Mouse (Mus musculus): Measurements from ENCODE around the gene Dnlz.

Gene Dnlz

DNA sequence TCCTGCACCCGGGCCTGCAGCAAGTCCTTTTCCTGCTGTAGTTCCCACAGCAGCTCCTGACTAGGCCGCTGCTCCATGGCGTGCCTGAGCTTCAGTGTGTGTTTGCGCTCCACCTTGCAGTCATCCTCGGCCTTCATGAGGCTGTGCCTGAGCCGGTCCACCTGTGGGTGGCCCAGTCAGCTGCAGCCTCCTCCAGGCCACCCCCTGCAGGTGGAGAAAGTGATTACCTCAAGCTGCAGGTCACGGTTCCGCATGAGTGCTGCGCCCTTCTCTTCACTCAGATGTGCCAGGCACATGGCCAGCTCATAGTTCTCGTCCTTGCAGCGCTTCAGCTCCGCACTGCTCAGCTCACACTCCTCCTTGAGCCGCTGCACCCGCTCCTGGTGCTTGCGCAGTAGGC, 5.6 kb upstream of the Dnlz start:
- no peak for DNase-seq (ENCODE audit: low spot score)

DNA sequence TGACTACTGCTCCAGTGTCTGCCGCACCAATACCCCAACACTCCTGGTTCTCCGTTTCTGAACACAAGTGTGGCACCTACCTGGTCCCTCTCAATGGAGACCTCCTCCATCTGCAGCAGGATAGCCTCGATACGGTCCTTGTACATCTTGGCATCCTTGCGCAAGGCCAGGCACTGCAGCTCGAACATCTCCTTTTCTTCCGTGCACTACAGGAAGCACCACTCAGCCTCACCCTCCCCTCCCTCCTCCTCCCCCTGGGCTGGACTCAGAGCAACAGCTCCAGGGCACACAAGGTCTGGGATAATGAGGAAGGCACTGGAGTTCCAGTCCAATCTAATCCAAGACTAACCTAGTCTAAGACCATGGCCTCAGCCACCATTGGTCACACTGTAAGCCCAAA, 4.8 kb upstream of the Dnlz start:
- DNase-seq (ENCODE audit: low spot score), result no peak

DNA sequence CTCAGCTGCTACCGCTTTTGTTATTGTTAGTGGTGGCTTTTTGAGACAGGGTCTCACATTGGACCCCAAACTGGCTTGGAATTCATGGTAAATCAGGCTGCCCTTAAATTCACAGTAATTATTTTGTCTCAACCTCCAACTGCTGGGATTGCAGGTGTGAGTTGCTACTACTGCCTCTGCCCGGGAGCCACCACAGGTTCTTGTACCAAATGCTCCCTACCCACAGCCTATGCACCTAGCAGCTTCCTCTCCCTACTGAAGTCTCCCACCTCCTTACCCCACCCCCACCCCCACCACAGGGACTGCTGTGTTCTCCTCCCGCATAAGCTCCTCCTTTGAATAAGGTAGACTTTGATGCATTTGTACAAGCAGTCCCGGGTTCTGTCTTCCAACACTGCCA, 4.3 kb upstream of the Dnlz start:
- DNase-seq (ENCODE audit: low spot score), result no peak

DNA sequence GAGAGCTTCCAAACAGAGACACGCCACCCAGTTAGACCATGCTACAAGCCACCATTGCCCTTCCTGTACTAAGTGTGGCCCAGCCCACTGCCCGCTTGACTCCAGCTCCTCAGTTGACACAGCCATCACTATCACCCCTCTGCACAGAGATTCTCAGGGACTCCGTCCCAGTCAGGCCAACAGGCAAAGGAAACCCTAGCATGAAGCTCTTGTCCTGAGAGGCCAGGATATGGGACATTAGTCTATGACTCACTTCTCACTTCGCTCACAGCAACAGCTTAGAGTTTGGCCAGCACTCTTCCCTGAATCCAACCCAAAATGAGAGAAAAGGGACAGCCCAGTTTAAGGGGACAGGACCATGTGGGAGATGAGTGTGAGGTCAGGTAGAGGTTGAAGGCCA, 2.5 kb upstream of the Dnlz start:
- no peak for DNase-seq (ENCODE audit: low spot score)

DNA sequence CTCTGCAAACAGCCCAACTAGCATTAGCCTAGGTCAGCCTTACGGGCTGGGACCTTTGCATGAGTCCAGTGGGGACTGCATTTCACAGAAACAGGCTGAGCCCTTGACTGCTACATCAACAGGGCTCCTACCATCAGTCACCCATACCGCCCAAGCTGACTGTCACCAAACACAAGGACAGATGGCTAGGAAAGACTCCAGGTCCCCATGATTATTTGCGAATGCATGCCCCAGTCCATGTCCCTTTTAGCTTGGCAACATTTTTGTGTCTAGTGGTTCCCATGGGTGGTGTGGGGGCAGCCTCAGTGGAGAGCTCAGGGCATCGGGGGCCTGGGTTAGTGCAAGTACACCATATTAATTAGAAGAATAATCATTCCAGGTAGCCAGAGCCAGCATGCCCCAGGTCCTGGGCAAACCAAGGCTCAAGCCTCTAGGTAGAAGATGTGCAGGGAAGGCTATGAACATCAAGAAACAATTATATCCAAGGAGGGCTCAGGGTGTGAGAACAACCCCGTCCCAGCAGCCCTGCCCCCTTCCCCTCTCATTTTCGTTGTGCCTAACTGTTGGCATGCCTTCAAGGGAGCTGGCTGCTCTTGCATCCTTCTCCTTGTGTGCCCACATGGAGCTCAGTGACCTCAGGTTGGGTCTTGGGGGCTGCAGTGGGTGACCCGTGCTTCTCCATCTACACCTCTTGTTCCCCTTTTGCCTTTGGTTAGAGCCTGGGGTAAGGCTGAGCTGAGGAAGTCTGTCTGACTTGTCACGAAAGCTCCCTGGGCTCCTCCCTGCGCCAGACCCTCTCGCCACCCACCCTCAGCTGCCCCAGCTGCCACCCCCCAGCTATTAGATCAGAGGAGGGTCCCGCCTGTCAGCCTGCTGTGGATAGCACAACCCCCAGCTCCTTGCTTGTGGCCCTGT, 1.4 kb upstream of the Dnlz start:
- no peak for DNase-seq (ENCODE audit: low spot score)

DNA sequence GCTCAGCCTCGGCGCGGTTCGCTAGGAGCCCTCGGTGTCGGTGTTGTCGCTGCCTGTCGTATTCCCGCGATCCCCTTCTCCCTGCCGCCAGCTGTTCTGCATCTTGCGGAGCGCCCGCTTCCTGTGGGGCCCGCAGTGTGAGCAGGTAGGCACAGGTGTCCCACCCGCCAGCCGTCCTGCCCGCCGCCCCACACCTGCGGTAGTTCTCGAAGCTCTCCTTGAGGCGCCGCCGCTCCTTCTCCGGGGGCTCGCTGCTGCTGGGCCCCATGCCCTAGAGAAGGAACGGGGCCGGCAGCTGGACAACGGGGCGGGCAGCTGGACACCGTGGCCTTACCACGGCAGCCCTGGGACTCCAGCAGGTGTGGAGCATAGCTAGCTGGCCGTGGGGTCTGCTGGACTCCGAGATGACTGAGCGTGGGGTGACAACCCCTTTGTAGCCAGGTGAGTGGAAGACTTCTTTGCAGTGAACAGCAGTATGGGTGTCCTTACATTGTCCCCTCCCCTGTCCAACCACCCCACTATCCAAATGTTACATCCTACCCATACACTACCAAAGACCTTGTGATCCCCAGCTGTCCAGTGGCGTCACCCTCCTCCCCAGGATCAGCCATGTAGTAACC, 491 bp upstream of the Dnlz start:
- no peak for DNase-seq (ENCODE audit: low spot score)

DNA sequence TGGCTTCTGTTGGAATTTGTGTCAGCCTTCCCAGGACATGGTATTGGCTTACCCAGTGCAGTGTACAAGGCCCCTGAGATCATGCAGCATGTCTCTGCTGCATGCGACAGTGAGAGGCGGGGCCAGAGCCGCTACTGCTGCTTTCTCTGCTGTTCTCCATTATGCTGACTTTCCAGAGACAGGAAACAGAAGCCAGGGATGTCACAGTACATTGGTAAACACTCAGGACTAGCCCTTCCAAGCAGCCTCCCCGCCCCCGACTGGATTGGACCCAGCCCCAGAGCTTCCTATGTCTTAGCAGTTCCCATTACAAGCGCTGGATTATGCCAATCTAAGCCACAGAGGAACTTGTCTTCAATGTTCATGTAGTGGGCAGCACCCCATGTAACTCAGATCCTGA, 3.7 kb downstream of the Dnlz start:
- DNase-seq (ENCODE audit: low spot score), result no peak

DNA sequence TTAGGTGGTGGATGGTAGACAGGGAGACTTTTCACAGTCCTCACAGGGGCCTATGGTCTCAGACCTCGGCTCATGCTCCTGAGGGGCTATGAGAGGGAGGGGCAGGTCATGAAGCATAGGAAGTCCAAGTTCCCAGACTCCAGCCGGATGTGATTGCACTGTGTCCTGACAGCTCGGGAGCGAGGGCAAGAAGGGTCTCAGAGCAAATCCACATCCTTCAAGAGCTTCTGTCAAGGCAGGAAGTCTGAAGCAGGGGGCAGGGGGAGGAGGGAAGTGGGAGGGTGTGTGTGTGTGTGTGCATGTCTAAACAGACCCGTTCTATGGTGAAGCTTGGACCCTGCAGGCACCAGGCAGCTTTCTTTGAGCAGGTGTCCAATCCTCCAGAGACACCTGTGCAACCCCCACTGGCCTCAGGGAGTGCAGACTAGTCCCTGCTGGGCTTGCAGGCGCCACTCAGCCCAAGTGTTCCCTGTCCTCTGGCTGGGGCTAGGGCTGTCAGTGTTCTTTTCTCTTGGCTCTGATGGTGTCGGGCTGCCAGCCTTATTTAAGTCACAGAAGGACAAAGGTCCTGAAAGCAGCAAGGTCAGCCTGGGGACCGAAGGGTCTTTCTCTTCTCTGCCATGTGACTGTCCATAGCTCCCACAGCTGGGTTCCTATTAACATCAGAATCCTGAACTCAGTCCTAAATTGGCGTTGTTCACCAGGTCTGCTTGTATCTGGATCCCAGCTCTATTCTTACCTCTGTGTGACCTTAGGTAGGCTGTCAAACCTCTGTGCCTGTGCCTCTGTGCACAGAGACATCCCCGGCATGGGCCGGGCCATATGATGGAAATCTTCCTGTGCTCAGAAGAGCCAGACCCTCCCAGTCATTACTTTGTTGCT, 9.1 kb downstream of the Dnlz start:
- DNase-seq (ENCODE audit: low spot score), result no peak

DNA sequence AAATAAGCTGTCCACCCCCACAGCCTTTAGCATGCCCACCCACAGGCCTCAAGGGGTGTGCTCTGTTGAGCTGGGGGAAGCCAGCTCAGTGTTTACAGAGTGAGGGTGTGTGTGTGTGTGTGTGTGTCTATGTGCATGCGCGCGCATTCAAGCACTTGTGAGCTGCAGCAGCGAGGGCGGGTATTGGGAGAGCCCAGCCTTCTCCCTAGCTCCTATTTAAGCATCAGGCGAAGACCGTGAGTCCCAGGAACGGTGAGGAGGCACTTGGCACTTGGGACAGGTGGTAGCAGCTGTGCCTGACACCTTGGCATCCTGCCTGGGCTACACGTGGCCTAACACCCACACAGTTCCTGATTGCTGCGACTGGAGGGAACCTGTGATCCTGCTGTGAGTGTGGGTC, 9.9 kb downstream of the Dnlz start:
- peak; percentile 80 for DNase-seq (ENCODE audit: low spot score)

DNA sequence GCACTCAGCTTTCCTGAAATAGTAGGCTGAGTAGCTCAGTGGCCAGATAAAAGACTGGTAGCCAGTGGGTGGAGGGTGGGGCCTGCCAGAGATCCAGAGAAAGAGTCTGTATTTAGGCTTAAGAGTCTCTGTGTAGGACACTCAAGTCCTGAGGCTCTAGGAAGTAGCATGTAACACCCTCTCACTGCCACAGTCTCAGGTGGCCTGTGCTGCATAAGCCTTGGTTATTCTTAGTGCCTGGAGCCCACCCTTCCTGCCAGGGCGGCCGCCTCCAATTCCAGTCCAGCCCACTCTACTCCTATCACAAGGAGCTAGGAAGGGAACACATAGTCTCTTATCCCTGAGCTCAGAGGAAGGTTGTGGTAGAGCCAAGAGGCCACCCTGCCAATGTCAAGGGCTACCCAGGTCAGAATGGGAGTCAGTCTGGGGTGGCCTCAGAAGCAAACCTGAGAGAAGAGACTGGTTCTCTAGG, 10.4 kb downstream of the Dnlz start:
- DNase-seq (ENCODE audit: low spot score), result no peak

DNA sequence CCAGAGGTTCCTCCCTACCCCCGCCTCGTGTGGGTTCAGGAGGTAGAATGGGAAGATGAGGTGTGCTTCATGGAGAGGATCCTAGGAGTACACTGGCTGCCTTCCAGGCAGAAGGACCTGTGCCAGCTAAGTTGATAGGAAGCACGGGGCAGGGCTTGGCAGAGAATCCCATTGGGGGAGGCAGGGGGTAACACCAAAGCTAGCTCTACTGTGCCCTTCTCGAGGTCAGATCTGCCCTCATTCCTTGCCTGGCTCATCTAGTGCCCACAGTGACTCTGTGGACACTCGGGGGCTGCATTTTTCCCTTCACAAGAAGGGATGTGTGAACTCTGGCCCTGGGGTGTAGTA, 12.7 kb downstream of the Dnlz start:
- no peak for DNase-seq (ENCODE audit: low spot score)

DNA sequence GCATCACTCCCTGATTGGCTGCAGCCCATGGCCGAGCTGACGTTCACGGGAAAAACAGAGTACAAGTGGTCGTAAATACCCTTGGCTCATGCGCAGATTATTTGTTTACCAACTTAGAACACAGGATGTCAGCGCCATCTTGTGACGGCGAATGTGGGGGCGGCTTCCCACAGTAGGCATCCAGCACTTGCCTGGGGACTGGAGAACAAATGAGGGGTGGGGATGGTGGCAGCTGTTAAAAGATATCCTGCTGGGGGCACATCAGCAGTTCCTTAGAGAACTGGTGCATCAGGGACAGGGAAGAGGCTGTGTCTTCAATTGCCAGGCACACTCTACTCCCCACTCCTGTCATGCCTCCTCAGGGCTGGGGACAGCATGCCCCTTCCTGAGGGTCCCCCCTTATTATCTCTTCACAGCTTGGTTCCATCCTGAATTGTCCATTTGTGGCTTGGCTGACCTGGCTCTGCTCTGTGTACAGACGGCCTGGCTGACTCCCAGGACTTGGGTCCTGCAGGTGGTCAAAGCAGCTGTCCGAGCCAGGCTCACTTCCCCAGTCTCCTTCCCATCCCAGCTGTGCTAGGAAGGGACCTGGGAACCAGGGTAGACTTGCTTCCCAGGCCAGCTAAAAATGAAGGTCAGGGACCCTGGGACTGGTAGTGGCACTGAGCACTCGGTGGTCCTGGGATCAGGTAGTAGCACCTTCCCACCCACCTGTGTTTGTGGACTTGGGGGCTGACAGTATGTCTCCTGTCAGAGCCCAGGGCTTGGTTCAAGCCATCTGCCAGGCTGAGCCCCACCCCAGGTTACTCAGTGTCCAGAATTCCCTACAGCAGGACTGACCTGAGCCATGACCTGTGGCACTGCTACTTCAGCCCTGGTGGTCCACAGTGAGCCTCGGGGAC, 13.4 kb downstream of the Dnlz start:
- no peak for DNase-seq (ENCODE audit: low spot score)

DNA sequence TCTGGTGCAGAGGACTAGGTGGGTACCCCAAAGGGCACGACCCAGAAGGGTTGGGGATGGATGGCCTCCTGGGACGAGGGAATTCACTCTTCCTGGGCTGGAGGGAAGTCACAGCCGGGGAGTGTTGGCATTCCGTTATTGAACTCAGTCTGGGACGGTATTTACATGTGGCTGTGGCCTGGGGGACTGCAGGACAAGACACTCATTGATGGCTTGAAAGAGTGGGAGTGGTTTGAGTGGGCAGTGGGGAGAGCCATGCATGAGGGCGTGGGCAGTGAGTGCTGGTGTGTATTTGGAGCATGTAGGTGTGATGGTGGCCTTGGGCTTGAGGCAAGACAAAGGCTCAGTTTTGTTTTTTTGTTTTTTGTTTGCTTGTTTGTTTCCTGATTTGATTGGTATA, 21.2 kb downstream of the Dnlz start:
- DNase-seq (ENCODE audit: low spot score), result no peak

DNA sequence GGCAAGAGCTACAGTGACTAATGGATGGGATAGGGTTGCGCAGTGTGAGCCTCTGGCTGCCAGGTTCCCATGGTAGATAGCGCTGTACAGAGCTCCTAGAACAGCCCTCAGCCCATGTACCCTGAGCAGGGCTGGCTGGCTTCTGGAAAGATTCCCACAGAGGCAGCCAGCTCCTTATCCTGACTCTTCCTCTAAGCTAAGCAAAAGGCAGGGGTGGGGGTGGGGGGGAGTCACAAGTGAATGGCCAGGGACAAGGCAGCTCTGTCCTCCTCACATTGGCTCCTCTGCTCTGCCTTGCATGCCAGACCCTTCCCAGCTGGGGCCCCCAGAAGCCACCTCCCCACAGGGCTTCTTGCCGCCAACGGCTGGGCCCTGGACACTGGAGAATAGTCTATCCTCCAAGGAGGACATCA, 21.8 kb downstream of the Dnlz start:
- DNase-seq (ENCODE audit: low spot score), result no peak

DNA sequence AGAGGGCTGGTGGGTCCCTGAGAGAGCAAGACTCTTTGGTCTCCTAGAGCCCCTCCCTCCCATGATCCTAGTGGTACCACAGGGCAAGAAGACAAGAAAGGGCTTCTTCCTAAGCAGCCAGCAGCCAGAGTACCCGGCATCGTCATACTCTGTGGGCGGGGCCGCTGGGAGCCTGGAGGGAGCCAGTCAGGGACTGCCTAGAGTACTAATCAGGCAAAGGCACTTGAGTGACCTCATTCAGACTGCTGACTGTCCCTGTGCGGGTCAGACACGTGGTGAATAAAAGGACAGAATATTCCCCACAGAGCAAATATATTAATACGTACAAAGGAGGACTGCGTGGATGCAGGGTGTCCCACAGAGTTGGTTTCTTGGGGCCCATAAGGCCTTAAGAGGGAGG, 22.5 kb downstream of the Dnlz start:
- no peak for DNase-seq (ENCODE audit: low spot score)

DNA sequence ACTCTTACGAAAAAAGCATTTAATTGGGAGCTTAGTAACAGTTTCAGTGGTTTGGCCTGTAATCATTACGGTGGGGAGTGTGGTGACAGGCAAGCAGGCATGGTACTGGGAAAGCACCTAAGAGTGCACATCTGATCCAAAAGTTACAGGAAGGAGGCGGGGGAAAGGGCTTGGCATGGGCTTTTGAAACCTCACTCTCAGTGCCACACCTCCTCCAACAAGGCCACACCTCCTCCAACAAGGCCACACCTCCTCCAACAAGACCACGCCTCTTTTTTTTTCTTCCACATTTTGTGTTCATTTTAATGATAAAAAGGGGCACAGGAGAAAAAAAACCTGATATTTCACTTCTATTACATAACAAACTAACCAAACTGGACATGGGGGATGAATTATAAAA, 24.1 kb downstream of the Dnlz start:
- DNase-seq (ENCODE audit: low spot score), result no peak

DNA sequence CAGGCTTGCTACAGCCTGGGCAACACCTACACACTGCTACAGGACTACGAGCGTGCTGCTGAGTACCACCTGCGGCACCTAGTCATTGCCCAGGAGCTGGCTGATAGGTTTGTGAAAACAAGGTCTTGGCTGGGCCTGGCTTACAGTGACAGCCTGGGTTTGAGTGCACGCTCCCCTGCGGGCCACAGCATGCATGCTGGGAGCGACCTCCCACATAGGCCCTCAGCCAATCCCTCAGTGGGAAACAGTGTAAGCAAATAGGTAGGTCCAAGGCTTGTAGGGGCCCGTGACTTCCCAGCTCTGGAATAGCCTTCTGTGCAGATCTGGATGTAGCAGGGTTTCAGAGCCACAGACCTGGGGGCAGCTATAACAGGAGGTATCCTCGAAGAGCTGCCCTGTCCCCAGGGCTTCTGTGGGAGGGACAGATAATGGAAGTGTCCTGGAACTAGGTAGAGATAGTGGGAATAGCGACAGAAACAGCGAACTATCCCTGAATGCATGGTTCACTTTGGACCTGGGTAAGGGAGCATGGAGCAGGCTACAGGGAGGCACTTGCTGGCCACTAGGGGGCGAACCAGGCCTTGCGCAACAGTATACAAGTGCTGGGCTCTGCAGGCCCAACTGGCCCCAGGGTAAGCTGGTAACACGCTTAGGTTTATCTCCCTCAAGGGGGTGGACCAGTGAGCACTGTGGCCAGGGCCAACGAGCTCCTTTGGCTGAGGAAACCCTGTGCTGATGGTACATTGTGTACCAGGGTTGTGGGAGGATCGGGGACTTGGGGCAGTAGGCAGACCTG, 26.3 kb downstream of the Dnlz start:
- DNase-seq (ENCODE audit: low spot score), result no peak

DNA sequence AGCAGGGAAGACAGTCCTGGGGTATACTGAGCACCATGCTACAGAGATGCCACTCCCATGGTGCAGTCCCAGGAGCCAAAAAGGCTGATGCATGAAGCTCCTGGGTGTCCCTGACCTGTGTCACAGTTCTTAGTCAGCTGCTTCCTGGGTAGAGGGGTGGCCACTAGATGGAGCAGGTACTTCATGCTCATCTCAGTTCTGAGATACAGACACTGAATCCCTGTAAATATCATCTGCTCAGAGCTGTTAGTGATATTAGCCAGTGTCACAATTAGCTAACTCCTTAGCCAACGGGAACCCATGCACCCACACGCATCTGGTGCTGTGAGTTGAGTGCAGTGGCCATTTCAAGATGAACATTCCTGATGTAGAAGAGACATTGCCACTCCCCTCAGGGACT, 27.0 kb downstream of the Dnlz start:
- no peak for DNase-seq (ENCODE audit: low spot score)

DNA sequence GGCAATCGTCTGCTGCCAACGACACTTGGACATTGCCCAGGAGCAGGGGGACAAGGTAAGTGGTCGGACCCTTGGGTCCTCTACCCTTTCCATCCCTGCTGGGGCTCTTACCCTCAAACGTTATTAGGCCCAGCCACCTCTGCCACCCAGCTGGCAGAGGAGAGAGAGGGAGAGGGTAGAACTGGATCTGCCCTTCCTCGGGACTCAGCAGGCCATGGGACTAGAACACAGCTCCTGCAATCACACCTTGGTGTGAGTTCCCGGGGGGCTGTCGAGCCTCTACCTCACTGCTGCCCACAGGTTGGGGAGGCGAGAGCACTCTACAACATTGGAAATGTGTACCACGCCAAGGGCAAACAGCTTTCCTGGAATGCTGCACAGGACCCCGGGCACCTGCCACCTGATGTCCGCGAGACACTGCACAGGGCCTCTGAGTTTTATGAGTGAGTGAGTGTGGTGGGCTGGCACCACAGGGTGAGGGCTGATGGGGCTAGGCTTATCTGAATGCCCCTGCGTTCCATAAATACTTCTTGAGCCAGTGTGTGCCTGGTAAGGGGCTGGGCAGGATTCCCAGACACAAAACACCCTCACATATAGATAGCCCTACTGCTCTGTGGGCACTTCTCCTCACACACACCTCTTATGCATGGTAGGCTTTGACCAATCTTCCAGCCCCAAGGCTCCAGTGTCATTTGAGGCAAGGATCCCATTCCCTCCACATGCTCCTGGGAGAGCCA, 28.2 kb downstream of the Dnlz start:
- DNase-seq (ENCODE audit: low spot score), result no peak

All from left cerebral cortex, adult 11 months (tissue).